10 mouse cellular contexts compared by ENCODE assay signal in genomic region chr6:52961660-52962490, GRCm38 (mm10).
DNase-seq lines count a peak whose midpoint lies in the region; ATAC-seq and TF ChIP-seq lines count a peak whose summit lies in the region.
"Had no signal": no experiment of that assay in that cellular context is flagged by ENCODE, and none has a peak within 500 bp of the region (broad histone marks: within the 10 kb centered on the region; RNA-seq: fewer than 3 reads in every experiment).

No protein-coding gene starts in this region.

- H3K9me3 ChIP-seq in forebrain, embryonic 12.5 days: no peaks in the 10 kb centered on the region
- H3K9me3 ChIP-seq in forebrain, postnatal 0 days (ENCODE audit: low read length): no peaks in the 10 kb centered on the region
- no peaks in the 10 kb centered on the region for H3K9me3 ChIP-seq in lung, embryonic 15.5 days
- no peaks in the 10 kb centered on the region for H3K9me3 ChIP-seq in embryonic facial prominence, embryonic 11.5 days (replicated peaks; ENCODE audit: control insufficient read depth, low read length)
- H3K9me3 ChIP-seq: embryonic facial prominence, embryonic 13.5 days had no signal

- no peaks in the 10 kb centered on the region for H3K36me3 ChIP-seq in forebrain, embryonic 12.5 days (replicated peaks)
- no peaks in the 10 kb centered on the region for H3K36me3 ChIP-seq in forebrain, postnatal 0 days (ENCODE audit: insufficient read depth)
- H3K36me3 ChIP-seq in lung, embryonic 15.5 days: no peaks in the 10 kb centered on the region
- H3K36me3 ChIP-seq in embryonic facial prominence, embryonic 11.5 days (replicated peaks; ENCODE audit: control insufficient read depth, insufficient read depth, low read depth, low read length): no peaks in the 10 kb centered on the region
- no peaks in the 10 kb centered on the region for H3K36me3 ChIP-seq in splenic B cell, adult 2 months (ENCODE audit: control insufficient read depth, insufficient read depth, low read length, poor library complexity, severe bottlenecking)
- H3K36me3 ChIP-seq: embryonic facial prominence, embryonic 13.5 days had no signal

- no peak overlapping the region for H3K9ac ChIP-seq in forebrain, embryonic 12.5 days
- no peak overlapping the region for H3K9ac ChIP-seq in forebrain, postnatal 0 days
- H3K9ac ChIP-seq in lung, embryonic 15.5 days: no peak overlapping the region
- H3K9ac ChIP-seq in embryonic facial prominence, embryonic 11.5 days (replicated peaks; ENCODE audit: low read length): no peak overlapping the region
- H3K9ac ChIP-seq: embryonic facial prominence, embryonic 13.5 days had no signal

- H3K4me2 ChIP-seq in forebrain, embryonic 12.5 days: no peak overlapping the region
- no peak overlapping the region for H3K4me2 ChIP-seq in forebrain, postnatal 0 days (ENCODE audit: low read depth)
- H3K4me2 ChIP-seq in lung, embryonic 15.5 days: no peak overlapping the region
- H3K4me2 ChIP-seq in embryonic facial prominence, embryonic 11.5 days (ENCODE audit: low read depth, low read length): no peak overlapping the region
- H3K4me2 ChIP-seq: embryonic facial prominence, embryonic 13.5 days had no signal

- TF ChIP-seq POLR2A in lung, adult 2 months (IDR thresholded peaks at IDR 0.05; ENCODE audit: borderline replicate concordance, extremely low read depth, low read depth, low read length): no peak

- H3K27me3 ChIP-seq in forebrain, embryonic 12.5 days: no peaks in the 10 kb centered on the region
- H3K27me3 ChIP-seq in forebrain, postnatal 0 days (ENCODE audit: insufficient read depth, low read length): no peaks in the 10 kb centered on the region
- H3K27me3 ChIP-seq in lung, embryonic 15.5 days: no peaks in the 10 kb centered on the region
- no peaks in the 10 kb centered on the region for H3K27me3 ChIP-seq in embryonic facial prominence, embryonic 11.5 days (ENCODE audit: control insufficient read depth, insufficient read depth, low read length)
- no peaks in the 10 kb centered on the region for H3K27me3 ChIP-seq in splenic B cell, adult 2 months (ENCODE audit: control insufficient read depth, insufficient read depth, low read length, poor library complexity, severe bottlenecking)
- H3K27me3 ChIP-seq: embryonic facial prominence, embryonic 13.5 days had no signal

- H3K27ac ChIP-seq in forebrain, embryonic 12.5 days: 0 out of 2 replicates have a peak overlapping the region, but pooled peaks have one; percentile 1
- no peak overlapping the region for H3K27ac ChIP-seq in forebrain, postnatal 0 days (ENCODE audit: low read depth, low read length)
- peak overlapping the region; percentile 72 for H3K27ac ChIP-seq in lung, embryonic 15.5 days
- no peak overlapping the region for H3K27ac ChIP-seq in embryonic facial prominence, embryonic 11.5 days (replicated peaks; ENCODE audit: low read depth, low read length)
- H3K27ac ChIP-seq: embryonic facial prominence, embryonic 13.5 days had no signal

- ATAC-seq in forebrain, embryonic 12.5 days (ENCODE audit: low FRiP score): no peak
- no peak for ATAC-seq in forebrain, postnatal 0 days
- ATAC-seq in lung, embryonic 15.5 days (ENCODE audit: borderline replicate concordance, extremely low read depth, low FRiP score, low TSS enrichment): peak; percentile 62
- ATAC-seq in embryonic facial prominence, embryonic 11.5 days (replicated peaks; ENCODE audit: insufficient number of reproducible peaks, low FRiP score, low TSS enrichment, low read depth): no peak
- no peak for ATAC-seq in frontal cortex, adult (ENCODE audit: low TSS enrichment)

- peaks cover 22% of the 10 kb centered on the region; the same call in 1 of the 2 replicates for H3K4me1 ChIP-seq in forebrain, embryonic 12.5 days
- peaks cover 5% of the 10 kb centered on the region; the same call in 1 of the 2 replicates for H3K4me1 ChIP-seq in forebrain, postnatal 0 days (ENCODE audit: insufficient read depth)
- peaks cover 44% of the 10 kb centered on the region for H3K4me1 ChIP-seq in lung, embryonic 15.5 days
- H3K4me1 ChIP-seq in lung, adult 2 months (ENCODE audit: control insufficient read depth, insufficient read depth, low read length): no peaks in the 10 kb centered on the region; the same call in 1 of the 2 replicates
- H3K4me1 ChIP-seq in embryonic facial prominence, embryonic 11.5 days (ENCODE audit: control insufficient read depth, insufficient read depth, low read length): no peaks in the 10 kb centered on the region; the same call in none of the 2 replicates

- no peak overlapping the region for H3K4me3 ChIP-seq in forebrain, embryonic 12.5 days (replicated peaks)
- H3K4me3 ChIP-seq in forebrain, postnatal 0 days (ENCODE audit: low read depth, low read length): no peak overlapping the region
- H3K4me3 ChIP-seq in lung, embryonic 15.5 days: no peak overlapping the region
- H3K4me3 ChIP-seq in lung, adult 2 months (replicated peaks; ENCODE audit: extremely low read depth, low read depth, low read length): no peak overlapping the region
- no peak overlapping the region for H3K4me3 ChIP-seq in embryonic facial prominence, embryonic 11.5 days (ENCODE audit: low read depth, low read length)
- H3K4me3 ChIP-seq: embryonic facial prominence, embryonic 13.5 days had no signal

- no peak for DNase-seq in forebrain, postnatal 0 days
- DNase-seq in lung, adult 2 months: no peak
- peak; percentile 23 for DNase-seq in embryonic facial prominence, embryonic 11.5 days (ENCODE audit: low spot score)
- DNase-seq in splenic B cell, adult 2 months (ENCODE audit: low read depth, low spot score): peak; percentile 7
- no peak for DNase-seq in cerebellum, adult 9-10 months
- DNase-seq: gastrocnemius, postnatal 10 days had no signal

- WGBS in forebrain, embryonic 12.5 days: 62% methylated on average over 6 of the region's 6 CpGs
- 56% methylated on average over 6 of the region's 6 CpGs for WGBS in forebrain, postnatal 0 days
- WGBS in lung, embryonic 15.5 days: 50% methylated on average over 6 of the region's 6 CpGs
- 67% methylated on average over 6 of the region's 6 CpGs for WGBS in lung, adult 2 months
- WGBS in embryonic facial prominence, embryonic 11.5 days: 59% methylated on average over 6 of the region's 6 CpGs

- TF ChIP-seq CTCF in forebrain, postnatal 0 days (IDR thresholded peaks at IDR 0.05; ENCODE audit: low read depth): no peak
- TF ChIP-seq CTCF in lung, adult 2 months (IDR thresholded peaks at IDR 0.05; ENCODE audit: insufficient read depth, low read length): no peak

Comparison
In these comparisons a context has a peak if more than half of its experiments do, and no peak if none do; other contexts are left out.
1. H3K27ac ChIP-seq: peak in forebrain, embryonic 12.5 days (single experiment) and lung, embryonic 15.5 days (single experiment); none in forebrain, postnatal 0 days (single experiment) and embryonic facial prominence, embryonic 11.5 days (single experiment).
2. DNase-seq: peak in embryonic facial prominence, embryonic 11.5 days (single experiment) and splenic B cell, adult 2 months (single experiment); none in forebrain, postnatal 0 days (single experiment), lung, adult 2 months (single experiment) and cerebellum, adult 9-10 months (single experiment).